Mouse (Mus musculus): Measurements from ENCODE around the gene Gfer. TPM values are rescaled to one million over a fixed set of nuclear protein-coding genes. Genes with fewer than 3 reads are reported as not detected.

Gfer gene
- polyA plus RNA-seq, 1 experiment from 2014 or later: 44.1 TPM

- peaks cover 39% of the 10 kb centered on the region for H3K36me3 ChIP-seq
- ATAC-seq (ENCODE audit: insufficient read depth, low FRiP score, low read depth): no peak
- no peak overlapping the region for H3K27ac ChIP-seq
- no peaks in the 10 kb centered on the region for H3K9me3 ChIP-seq
- H3K9ac ChIP-seq: no peak overlapping the region
- H3K27me3 ChIP-seq (replicated peaks): no peaks in the 10 kb centered on the region
- no peak overlapping the region for H3K4me3 ChIP-seq (replicated peaks)
- peaks cover 21% of the 10 kb centered on the region for H3K4me1 ChIP-seq
- 70% methylated on average over 2 of the region's 2 CpGs for WGBS
- H3K4me2 ChIP-seq: no peak overlapping the region
Observed at GRCm38 (mm10) chr17:24699473-24699872, 3.5 kb upstream of the Gfer start.

DNA sequence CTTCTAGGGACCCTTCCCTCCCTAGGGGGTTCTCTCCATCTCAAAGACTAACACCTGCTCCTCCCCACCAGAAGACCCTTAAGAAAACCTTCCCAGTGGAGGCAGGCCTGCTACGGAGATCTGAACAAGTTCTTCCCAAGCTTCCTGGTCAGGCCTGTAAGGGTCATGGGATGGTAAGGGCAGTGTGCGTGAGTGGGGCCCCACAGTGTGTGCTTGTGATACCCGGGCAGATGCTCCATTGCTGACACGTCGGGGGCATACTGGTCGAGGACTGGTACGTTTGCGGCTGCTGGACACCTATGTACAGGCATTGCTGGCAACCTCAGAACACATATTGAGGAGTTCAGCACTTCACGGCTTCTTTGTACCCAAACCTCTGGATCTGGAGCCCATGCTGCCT, 2.8 kb upstream of the Gfer start:
- H3K9me3 ChIP-seq: no peaks in the 10 kb centered on the region
- H3K4me3 ChIP-seq (replicated peaks): no peak overlapping the region
- peaks cover 21% of the 10 kb centered on the region for H3K4me1 ChIP-seq
- ATAC-seq (ENCODE audit: insufficient read depth, low FRiP score, low read depth): no peak
- H3K4me2 ChIP-seq: no peak overlapping the region
- 72% methylated on average over 9 of the region's 9 CpGs for WGBS
- H3K36me3 ChIP-seq: peaks cover 31% of the 10 kb centered on the region
- no peaks in the 10 kb centered on the region for H3K27me3 ChIP-seq (replicated peaks)
- H3K27ac ChIP-seq: no peak overlapping the region
- H3K9ac ChIP-seq: no peak overlapping the region

- Histone ChIP-seq H3K36me3 (peaks cover 28% of the 10 kb centered on the region), H3K9me3 (no peaks in the 10 kb centered on the region), H3K4me3 (replicated peaks) (no peak overlapping the region), H3K4me1 (peaks cover 21% of the 10 kb centered on the region), H3K27me3 (replicated peaks) (no peaks in the 10 kb centered on the region), H3K9ac (no peak overlapping the region), H3K27ac (peak overlapping the region; percentile 91; the same call in 1 of the 2 replicates), H3K4me2 (peak overlapping the region; percentile 8; the same call in 1 of the 2 replicates)
- ATAC-seq (ENCODE audit: insufficient read depth, low FRiP score, low read depth): no peak
- 24% methylated on average over 5 of the region's 5 CpGs for WGBS
Observed at GRCm38 (mm10) chr17:24697985-24698384, 2.0 kb upstream of the Gfer start.

GRCm38 (mm10) chr17:24695326-24696010, 488 bp downstream of the Gfer start:
- H3K4me1 ChIP-seq: peaks cover 21% of the 10 kb centered on the region
- peaks cover 11% of the 10 kb centered on the region for H3K36me3 ChIP-seq
- no peaks in the 10 kb centered on the region for H3K9me3 ChIP-seq
- peak overlapping the region; percentile 91 for H3K27ac ChIP-seq
- 6% methylated on average over 50 of the region's 51 CpGs for WGBS
- peak overlapping the region; percentile 91 for H3K4me2 ChIP-seq
- 0 out of 2 replicates have a peak, but pooled peaks have one; percentile 2 for ATAC-seq (ENCODE audit: insufficient read depth, low FRiP score, low read depth)
- peaks cover 8% of the 10 kb centered on the region for H3K27me3 ChIP-seq (replicated peaks)
- H3K4me3 ChIP-seq (replicated peaks): peak overlapping the region; percentile 82
- peak overlapping the region; percentile 69 for H3K9ac ChIP-seq

DNA sequence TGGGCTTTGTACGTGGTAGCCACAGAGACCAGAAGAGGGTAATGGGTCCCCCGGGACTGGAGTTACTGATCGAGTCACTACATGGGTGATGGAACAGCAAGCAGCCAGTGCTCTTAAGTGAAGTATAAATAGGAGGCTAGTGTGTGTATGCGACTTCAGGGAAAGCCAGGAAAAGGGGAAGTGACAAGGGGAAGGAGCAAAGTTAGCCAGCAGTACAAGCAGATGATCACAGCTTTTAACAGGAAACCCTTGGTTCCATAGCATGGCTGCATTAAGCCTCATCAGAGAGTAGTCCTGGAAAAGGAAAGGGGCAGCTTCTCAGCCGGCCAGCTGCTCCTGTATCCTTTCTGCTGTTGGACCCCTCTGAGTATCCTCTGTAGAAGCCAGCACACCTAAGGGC, 3.6 kb downstream of the Gfer start:
- Histone ChIP-seq H3K4me3 (replicated peaks) (no peak overlapping the region), H3K27ac (no peak overlapping the region), H3K4me2 (no peak overlapping the region; the same call in 1 of the 2 replicates), H3K4me1 (peaks cover 30% of the 10 kb centered on the region), H3K36me3 (peaks cover 5% of the 10 kb centered on the region; the same call in 1 of the 2 replicates), H3K9me3 (no peaks in the 10 kb centered on the region), H3K27me3 (replicated peaks) (peaks cover 38% of the 10 kb centered on the region), H3K9ac (no peak overlapping the region)
- WGBS: 83% methylated on average over 5 of the region's 5 CpGs
- ATAC-seq (ENCODE audit: insufficient read depth, low FRiP score, low read depth): no peak

- Histone ChIP-seq H3K27ac (no peak within 1 kb of the TSS), H3K27me3 (replicated peaks) (peaks cover 45% of the 10 kb centered on the region), H3K4me1 (peaks cover 21% of the 10 kb centered on the region), H3K4me3 (replicated peaks) (peak within 1 kb of the TSS; percentile 48), H3K9ac (no peak within 1 kb of the TSS), H3K4me2 (peak within 1 kb of the TSS; percentile 91), H3K9me3 (no peaks in the 10 kb centered on the region), H3K36me3 (peaks cover 5% of the 10 kb centered on the region; the same call in 1 of the 2 replicates)
- WGBS: under 1% methylated on average over 41 of the region's 55 CpGs
- no peak for ATAC-seq (ENCODE audit: insufficient read depth, low FRiP score, low read depth)
Observed at GRCm38 (mm10) chr17:24689251-24690081, 6.5 kb downstream of the Gfer start, which contains the start of gene Syngr3. Syngr3 (minus strand) TSS chr17:24689955.

DNA sequence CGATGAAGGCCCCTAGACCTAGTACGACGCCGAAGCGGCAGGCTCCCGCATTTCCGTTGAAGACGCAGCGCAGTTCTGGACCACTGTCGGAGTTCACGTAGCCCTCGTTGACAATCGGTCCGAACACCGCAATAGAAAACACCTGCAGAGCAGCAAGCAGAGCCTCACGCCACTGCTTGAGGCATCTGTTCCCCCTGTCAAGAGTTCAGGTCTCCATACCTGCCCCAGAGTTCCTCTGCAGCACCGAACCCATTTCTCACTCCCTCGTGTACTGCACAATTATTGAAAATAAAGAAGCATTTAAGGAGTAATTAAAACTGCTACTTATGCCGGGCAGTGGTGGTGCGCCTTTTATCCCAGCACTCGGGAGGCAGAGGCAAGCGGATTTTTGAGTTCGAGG, 8.4 kb downstream of the Gfer start:
- no peak for ATAC-seq (ENCODE audit: insufficient read depth, low FRiP score, low read depth)
- peak overlapping the region; percentile 40 for H3K4me3 ChIP-seq (replicated peaks)
- H3K9me3 ChIP-seq: no peaks in the 10 kb centered on the region
- 0 out of 2 replicates have a peak overlapping the region, but pooled peaks have one; percentile 9 for H3K9ac ChIP-seq
- H3K4me1 ChIP-seq: peaks cover 21% of the 10 kb centered on the region
- 20% methylated on average over 23 of the region's 23 CpGs for WGBS
- peaks cover 5% of the 10 kb centered on the region; the same call in 1 of the 2 replicates for H3K36me3 ChIP-seq
- H3K4me2 ChIP-seq: peak overlapping the region; percentile 77
- H3K27ac ChIP-seq: no peak overlapping the region
- peaks cover 45% of the 10 kb centered on the region for H3K27me3 ChIP-seq (replicated peaks)

GRCm38 (mm10) chr17:24687146-24687595, 8.8 kb downstream of the Gfer start:
- peaks cover 45% of the 10 kb centered on the region for H3K27me3 ChIP-seq (replicated peaks)
- no peaks in the 10 kb centered on the region for H3K9me3 ChIP-seq
- peaks cover 3% of the 10 kb centered on the region; the same call in 1 of the 2 replicates for H3K36me3 ChIP-seq
- H3K27ac ChIP-seq: no peak overlapping the region
- peak overlapping the region; percentile 77 for H3K4me2 ChIP-seq
- H3K9ac ChIP-seq: 0 out of 2 replicates have a peak overlapping the region, but pooled peaks have one; percentile 9
- peak overlapping the region; percentile 40 for H3K4me3 ChIP-seq (replicated peaks)
- 2% methylated on average over 25 of the region's 25 CpGs for WGBS
- H3K4me1 ChIP-seq: peaks cover 21% of the 10 kb centered on the region
- ATAC-seq (ENCODE audit: insufficient read depth, low FRiP score, low read depth): peak; percentile 62

GRCm38 (mm10) chr17:24686514-24686913, 9.4 kb downstream of the Gfer start:
- Histone ChIP-seq H3K4me3 (replicated peaks) (no peak overlapping the region), H3K9me3 (no peaks in the 10 kb centered on the region), H3K27ac (no peak overlapping the region)

DNA sequence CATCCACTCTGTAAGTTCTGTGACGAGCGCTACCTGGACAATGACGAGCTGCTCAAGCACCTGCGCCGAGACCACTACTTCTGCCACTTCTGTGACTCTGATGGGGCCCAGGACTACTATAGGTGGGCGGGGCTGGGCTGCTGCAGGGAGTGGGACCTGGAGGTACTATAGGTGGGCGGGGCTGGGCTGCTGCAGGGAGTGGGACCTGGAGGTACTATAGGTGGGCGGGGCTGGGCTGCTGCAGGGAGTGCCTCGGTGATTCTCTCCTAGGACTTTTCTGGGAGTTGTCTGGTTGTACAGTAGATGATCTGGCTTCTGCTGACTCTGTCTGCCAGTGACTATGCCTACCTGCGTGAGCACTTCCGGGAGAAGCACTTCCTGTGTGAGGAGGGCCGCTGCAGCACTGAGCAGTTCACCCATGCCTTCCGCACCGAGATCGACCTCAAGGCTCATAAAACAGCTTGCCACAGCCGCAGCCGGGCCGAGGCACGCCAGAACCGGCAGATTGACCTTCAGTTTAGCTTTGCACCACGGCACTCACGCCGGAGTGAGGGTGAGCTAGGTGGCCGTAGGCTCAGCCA, 18.4 kb downstream of the Gfer start:
- 85% methylated on average over 24 of the region's 24 CpGs for WGBS
- peak; percentile 79 for ATAC-seq (ENCODE audit: insufficient read depth, low FRiP score, low read depth)
- no peaks in the 10 kb centered on the region for H3K9me3 ChIP-seq
- H3K9ac ChIP-seq: no peak overlapping the region
- H3K4me3 ChIP-seq (replicated peaks): no peak overlapping the region
- H3K27me3 ChIP-seq (replicated peaks): no peaks in the 10 kb centered on the region
- no peak overlapping the region for H3K4me2 ChIP-seq
- H3K4me1 ChIP-seq: peaks cover 4% of the 10 kb centered on the region; the same call in 1 of the 2 replicates
- no peak overlapping the region for H3K27ac ChIP-seq
- H3K36me3 ChIP-seq: peaks cover 53% of the 10 kb centered on the region

More at GRCm38 (mm10) chr17:24686514-24686913, 9.4 kb downstream of the Gfer start:
- Histone ChIP-seq H3K9ac (no peak overlapping the region), H3K36me3 (peaks cover 5% of the 10 kb centered on the region; the same call in 1 of the 2 replicates), H3K4me1 (peaks cover 21% of the 10 kb centered on the region), H3K4me2 (peak overlapping the region; percentile 37), H3K27me3 (replicated peaks) (peaks cover 45% of the 10 kb centered on the region)
- 27% methylated on average over 16 of the region's 16 CpGs for WGBS
- ATAC-seq (ENCODE audit: insufficient read depth, low FRiP score, low read depth): no peak

DNA sequence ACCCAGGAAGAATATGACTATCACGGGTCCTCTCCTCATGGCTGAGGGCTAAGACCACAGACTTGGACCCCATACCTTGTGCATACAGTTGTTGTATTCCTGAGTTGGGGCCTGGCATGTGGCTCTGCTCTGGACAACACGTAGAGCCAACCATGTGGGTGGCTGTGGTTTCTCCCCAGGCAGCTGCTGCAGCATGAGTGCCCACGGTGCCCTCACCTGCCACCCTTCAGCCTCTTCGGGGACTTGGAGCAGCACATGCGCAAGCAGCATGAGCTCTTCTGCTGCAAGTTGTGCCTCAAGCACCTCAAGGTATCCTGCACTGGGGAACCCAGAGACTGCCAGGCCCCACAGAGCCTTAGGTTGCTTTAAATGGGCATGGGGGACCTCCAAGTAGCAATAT, 19.1 kb downstream of the Gfer start:
- Histone ChIP-seq H3K4me2 (no peak overlapping the region), H3K27me3 (replicated peaks) (no peaks in the 10 kb centered on the region), H3K36me3 (peaks cover 49% of the 10 kb centered on the region), H3K9me3 (no peaks in the 10 kb centered on the region), H3K4me3 (replicated peaks) (no peak overlapping the region), H3K4me1 (peaks cover 9% of the 10 kb centered on the region), H3K27ac (no peak overlapping the region), H3K9ac (no peak overlapping the region)
- 88% methylated on average over 5 of the region's 5 CpGs for WGBS
- ATAC-seq (ENCODE audit: insufficient read depth, low FRiP score, low read depth): no peak

Data from stomach, embryonic 15.5 days (tissue).